Mouse (Mus musculus) megakaryocyte, embryonic 14.5 days (primary cell): ENCODE measurements around the gene Far2.

Experiments
- FLI1 ChIP-seq: IDR thresholded peaks from 2 replicates; pipeline ENCODE4 v1.6.1; 2012; ENCODE audit warnings: low read length, inconsistent platforms, mixed read lengths
- GATA1 ChIP-seq: IDR thresholded peaks from 3 replicates; pipeline ENCODE4 v1.6.1; 2012; ENCODE audit warnings: mixed read lengths, low read length, inconsistent platforms, borderline replicate concordance

DNA sequence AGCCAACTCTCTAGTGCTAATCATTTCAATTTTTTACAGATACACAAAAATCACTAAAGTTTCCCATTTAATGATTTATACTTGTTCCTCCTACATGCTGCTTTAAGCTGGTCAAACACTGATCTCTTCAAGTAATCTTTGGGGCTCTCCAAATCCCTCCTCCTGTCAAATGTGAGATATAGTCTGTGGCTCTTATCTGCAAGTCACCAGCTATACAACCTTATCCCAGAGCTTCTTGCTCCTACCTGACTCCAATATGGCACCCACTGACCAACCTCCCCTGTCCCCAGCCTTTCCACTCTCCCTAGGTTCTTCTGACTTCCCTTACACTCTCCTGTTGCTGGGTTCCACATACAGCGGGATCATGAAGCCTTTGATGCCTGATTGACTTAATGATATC lies 70.6 kb downstream of the Far2 start:
- TF ChIP-seq GATA1: no peak
- TF ChIP-seq FLI1: no peak
